Mouse (Mus musculus) mouse trophoblast stem cell (cell line): ENCODE results near the gene Tfap2a.

Experiments used
- in situ Hi-C, 2 experiments: fragments of 300-500 bp; cut with MseI, MboI; formaldehyde crosslinking; loops; 2 replicates in 1 of 2; 3 replicates in 1 of 2; pipeline ENCODE4 v1.15.1; 2025

Gene Tfap2a

DNA sequence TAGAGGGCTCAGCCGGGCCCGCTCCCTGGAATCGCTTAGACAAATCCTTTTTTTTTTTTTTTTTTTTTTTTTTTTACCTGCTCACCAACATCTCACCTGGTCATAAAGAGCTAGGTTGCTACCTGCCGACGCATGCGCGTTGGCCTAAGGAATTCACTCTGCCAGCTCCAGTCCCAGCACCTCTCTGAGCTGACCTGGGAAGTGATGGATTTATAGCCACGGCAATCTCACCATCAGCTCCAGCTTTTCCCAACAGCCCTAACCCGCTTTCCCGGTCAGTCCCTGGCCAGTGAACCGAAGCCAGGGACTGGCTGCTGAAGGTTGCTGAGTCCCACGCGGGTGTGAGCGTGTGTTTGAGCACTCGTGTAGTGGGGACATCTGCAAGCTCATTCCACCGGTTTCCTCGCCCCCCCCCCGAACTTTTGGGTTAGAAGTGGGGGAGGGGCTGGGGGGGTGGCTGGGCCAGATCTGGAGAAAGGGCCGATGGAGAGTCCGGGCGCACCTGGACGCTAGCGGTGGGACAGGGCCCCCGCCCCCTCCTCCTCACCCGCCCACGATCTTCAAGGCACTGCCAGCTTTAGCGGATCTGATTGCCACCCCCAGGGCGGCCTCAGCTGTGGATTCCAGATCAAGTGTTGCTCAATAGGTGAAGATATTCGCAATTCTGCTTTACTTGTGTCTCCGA, at the start of gene Tfap2a:
Gene Tfap2a (minus strand): TSS at position 181 of the 685 bp plus-strand sequence.
- in situ Hi-C loops: loop anchor here in 1 of 2 experiments (25.0 kb wide), 1 partner anchor 826 kb away; no protein-coding TSS in a partner anchor

DNA sequence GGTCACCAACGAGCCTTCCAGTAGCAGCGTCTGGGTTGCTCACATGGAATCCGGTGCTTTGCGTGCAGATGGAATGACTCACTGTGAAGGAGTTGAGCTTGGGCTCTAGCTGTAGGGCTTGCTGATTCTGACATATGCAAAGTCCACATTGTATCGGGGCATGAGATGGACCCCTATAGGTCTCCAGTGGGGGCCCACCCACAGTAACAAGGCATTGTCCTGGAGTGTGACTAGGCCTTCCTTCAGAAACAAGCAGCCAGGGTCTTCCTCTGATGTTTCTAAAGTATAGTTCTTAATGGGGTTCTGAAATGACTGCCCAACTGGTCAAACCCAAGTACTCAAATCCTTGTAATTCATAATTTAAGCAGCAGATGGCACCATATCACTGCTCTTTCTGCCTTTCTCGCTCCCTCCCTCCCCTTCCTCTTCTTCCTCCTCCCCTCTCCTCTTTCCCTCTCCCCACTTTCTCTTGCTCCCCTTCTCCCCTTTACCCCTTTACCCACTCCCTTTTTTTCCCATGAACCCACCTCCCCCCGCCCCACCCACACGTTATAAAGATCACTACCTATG, 46.1 kb upstream of the Tfap2a start:
- in situ Hi-C loops: no loop called here

DNA sequence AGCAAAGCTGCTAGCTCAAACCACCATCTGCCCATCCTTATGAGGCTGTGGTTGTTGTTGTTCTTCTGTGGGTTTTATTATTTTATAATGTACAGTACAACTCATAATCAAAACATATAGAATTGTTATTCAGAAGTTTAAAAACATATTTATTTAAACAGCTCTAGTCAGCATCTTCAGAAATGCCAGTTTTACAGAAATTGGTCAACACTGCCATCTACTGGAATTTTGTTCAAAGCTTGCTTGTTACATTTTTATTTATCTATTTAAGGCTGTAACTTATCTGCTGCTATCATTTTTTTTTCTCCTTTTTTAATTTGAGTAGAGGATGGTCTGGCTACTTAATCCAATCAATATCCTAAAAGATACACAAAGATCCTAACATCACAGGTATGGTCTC, 19.8 kb upstream of the Tfap2a start:
- in situ Hi-C loops: loop anchor here (25.0 kb wide), 2 partner anchors 1321 to 1771 kb away; no protein-coding TSS in a partner anchor

DNA sequence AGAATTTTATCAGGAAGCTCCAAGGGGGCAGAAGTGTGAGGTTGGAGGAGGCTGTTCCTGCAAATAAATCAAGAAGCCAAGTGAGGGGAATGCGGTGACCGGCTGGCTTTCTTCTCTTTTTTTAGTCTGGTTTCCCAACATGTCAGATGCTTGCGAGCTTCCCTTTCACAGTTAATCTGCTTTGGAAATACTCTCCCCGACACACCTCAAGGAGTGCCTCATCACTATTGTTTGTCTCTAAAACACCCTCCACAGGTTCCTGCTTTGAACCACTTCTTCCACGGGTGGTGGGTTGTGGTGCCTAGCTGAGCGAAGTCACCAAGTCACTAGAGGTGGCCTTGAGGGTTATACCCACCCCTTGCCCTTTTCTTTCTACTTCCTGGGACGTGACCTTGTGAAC, 18.2 kb upstream of the Tfap2a start:
- in situ Hi-C loops: loop anchor here (25.0 kb wide), 2 partner anchors 1319 to 1769 kb away; no protein-coding TSS in a partner anchor

DNA sequence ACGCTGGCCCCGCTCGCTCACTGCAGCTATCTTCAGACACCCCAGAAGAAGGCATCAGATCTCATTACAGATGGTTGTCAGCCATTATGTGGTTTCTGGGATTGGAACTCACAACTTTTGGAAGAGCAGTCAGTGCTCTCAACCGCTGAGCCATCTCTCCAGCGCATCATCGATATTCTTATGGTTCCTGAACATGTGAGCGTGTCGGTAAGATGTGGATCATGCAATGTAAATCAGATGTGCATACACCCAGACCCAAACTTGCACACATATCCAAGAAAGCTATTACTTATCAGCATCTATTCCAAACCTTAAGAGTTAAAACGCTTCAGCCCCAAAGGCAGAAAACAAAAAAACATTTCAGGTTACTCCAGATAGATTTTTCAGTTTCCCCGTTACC, 15.9 kb upstream of the Tfap2a start:
- in situ Hi-C loops: loop anchor here (25.0 kb wide), 2 partner anchors 1317 to 1767 kb away; no protein-coding TSS in a partner anchor

DNA sequence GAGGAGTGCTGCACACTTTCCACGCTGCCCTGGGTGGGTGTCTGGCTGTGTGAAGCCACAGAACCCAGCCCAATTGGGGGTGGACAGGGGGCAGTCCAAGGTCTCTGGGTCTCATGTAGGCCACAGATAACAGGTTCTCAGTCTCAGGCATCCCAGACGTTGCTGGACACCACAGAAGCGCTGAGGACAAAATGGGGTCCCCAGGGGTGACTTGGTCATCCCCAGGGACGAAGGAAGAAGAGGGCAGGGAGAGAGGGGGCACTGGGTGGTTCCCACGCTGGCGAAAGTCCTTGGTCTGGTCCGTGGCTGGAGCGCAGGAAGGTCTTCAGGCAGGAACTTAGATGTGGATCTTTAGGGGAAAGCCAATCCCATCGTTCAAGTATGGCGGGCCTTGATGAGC, 13.7 kb upstream of the Tfap2a start:
- in situ Hi-C loops: loop anchor here (25.0 kb wide), 2 partner anchors 1315 to 1765 kb away; no protein-coding TSS in a partner anchor

DNA sequence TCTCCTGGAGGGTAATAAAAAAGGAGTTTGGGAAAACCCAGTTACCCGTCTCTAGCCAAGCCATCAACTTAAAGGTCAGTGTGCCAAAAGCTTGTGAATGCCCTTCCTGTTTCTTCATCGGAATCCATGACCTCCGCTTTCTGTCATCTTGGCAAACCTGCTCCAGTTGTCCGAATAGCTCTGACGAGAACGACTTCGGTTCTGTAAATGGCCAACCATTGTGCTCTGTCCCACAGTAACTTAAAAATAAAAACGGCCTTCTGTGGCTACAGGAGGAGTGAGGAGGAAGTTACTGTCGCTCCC, 11.4 kb upstream of the Tfap2a start:
- in situ Hi-C loops: loop anchor here in 1 of 2 experiments (25.0 kb wide), 1 partner anchor 837 kb away; no protein-coding TSS in a partner anchor

DNA sequence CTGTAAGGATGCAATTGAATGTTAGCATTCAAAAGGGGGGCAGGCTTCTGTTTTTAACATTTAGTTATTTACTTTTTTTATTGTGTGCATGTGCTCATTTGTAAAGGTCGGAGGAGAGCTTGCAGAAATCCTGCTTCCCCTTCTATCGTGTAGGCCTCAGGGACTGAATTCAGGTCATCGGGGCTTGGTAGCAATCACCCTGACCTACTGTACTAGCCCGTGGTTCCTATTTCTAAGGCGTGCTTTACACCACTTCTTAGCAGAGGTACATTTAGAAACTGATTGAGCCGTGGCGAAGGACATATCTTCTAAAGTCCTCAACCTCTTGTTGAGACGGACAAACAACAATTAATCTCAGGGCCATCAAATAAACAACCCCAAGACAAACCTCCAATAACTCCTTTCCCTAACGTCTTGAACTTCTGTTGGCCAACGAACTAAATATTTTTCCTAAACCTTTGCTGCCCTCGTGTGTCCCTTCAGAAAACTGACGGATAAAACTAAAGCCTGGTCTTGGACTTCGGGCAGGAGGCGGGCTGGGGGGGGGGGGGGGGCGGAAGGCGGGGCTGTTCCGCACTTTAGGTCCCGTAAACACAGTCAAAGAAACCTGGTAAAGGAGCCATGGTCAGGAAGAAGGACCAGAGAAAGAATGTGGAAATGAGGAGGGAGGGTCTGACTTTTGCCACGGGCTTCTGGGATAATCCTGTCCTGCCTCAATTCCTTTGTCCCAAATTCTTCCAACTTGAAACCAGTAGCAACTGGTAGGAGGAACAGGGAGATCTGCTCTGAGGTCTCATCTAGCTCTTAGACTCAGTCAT, 10.8 kb upstream of the Tfap2a start:
- in situ Hi-C loops: loop anchor here in 1 of 2 experiments (25.0 kb wide), 1 partner anchor 837 kb away; no protein-coding TSS in a partner anchor

DNA sequence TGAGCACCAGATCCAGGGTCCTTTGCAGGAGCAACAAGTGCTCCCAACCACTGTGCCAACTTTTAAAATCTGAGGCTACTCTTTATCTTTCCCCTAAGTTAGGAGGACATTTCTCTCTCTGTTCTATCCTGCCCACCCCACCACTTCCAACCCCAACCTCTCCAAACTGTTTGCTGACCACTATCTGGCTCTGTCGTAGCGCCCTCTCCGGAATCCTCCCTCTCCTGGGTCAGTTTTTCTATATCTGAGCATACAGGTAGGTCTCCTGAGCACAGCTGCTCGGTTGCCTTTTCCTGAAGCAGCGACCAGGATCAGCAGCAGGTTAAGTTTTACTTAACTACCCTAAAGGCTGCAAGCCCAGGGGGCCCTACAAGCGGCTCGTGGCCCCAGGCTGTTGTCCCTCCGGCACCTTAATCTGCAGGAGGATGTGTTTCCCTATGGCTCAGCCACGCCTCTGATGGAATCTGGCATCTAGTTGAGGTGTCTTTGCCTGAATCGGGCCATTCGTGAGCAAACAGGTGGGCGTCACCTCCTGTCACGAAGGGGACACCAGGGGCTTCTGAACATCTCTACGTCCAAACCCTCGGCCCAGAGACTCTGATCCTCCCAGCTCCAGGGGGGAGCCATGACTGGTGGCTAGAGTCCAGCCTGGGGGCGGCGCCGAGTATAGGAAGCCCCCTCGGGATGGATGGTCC, 6.1 kb upstream of the Tfap2a start:
- in situ Hi-C loops: loop anchor here in 1 of 2 experiments (25.0 kb wide), 1 partner anchor 832 kb away; no protein-coding TSS in a partner anchor

DNA sequence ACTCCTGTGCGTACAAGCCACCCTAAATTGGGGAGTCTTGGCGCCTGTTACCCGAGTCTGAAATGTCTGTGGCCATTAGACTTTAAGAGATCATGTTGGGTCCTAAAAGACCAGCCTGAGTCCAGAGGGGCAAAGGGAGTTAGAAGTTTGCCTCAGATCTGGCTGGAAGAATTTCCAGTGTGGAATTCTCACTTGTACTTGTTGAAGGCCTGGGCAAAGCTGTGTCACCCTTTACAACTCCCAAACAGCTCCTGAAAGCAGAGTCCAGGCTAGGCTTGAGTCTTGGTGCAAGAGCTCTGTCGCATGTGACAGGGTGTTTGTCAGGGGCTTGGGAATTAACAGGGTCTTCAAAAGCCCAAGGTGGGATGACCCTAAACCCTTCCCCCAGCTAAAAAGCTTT, 5.0 kb upstream of the Tfap2a start:
- in situ Hi-C loops: loop anchor here in 1 of 2 experiments (25.0 kb wide), 1 partner anchor 831 kb away; no protein-coding TSS in a partner anchor

DNA sequence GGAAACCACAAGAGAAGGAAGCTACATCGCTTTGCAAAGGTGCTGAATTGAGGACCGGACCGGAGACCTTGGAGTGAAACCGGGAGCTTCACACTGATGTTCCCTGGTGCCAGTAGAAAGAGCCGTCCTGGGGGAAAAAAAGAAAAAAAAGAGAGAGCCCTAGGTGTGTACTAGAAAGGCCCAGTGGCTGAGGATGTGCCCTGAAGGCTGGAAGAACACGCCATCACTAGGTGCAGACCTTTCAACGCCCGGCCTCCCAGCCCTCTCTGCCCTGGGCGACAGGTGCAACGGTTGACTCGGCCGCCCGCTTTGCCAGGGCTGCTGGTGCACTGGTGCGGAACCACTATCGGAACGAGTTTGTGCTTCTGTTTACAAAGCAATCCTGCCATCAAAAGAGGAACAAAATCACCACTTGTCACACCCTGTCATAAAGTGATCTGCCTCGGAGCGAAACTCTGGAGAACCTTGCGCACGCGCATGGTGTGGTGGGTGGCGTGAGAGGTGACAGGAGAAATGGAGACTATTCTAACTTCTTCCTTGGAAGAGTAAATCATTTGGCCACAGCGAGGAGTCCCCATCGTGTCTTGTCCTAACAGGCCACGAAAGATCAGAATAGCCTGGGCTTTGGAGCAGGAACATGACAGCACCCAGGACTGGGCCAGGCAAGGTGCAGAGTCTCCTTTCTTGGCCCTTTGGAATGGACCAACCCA, 3.8 kb upstream of the Tfap2a start:
- in situ Hi-C loops: loop anchor here in 1 of 2 experiments (25.0 kb wide), 1 partner anchor 830 kb away; no protein-coding TSS in a partner anchor

DNA sequence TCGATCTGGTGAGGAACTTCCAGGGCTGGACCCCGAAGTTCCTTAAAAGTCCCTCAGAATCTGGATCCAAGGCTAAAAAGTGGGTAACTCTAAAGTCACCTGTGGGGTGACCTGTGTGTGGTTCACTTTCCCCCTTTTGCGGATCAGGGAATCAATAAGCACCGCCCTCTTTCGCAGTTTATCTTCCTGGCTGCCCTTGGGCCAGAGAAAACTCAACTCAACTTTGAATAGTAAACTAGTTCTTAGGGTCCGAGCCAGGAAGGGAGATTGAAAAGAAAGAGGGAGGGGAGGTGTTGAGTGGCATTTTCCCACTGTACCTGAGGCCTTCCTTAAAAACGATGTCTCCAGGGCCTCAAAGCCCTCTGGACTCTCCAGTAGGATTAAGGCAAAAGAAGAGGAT, 3.3 kb upstream of the Tfap2a start:
- in situ Hi-C loops: loop anchor here in 1 of 2 experiments (25.0 kb wide), 1 partner anchor 829 kb away; no protein-coding TSS in a partner anchor

DNA sequence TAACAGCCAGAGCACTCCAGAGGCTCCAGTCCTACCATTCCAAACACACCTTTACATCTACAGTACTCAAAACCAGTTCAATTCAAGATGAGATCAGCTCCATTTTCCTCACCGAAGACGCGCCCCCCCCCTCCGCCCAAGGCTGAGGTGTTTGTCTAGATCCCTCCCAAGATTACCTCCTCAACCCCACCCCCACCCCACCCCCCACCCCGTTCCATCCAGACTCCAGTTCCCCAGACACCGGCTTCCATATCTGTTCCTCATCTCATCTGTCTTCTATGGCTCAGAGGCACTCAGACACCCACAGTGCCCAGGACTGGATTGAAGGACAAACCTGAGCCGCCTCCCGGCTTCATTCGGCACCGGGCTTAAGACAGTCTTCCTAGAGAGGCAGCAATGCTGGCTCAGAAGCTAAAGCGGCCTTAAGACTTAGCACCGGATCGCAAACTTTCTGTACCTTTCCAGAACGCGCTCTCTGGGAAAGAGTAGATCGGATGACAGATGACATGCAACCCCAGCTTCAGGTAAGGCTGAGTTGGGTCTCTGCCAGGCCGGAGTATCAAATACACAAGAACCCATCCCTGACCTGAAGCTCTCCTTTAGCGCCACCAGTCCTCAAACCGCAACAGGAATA, 2.7 kb upstream of the Tfap2a start:
- in situ Hi-C loops: loop anchor here in 1 of 2 experiments (25.0 kb wide), 1 partner anchor 829 kb away; no protein-coding TSS in a partner anchor

DNA sequence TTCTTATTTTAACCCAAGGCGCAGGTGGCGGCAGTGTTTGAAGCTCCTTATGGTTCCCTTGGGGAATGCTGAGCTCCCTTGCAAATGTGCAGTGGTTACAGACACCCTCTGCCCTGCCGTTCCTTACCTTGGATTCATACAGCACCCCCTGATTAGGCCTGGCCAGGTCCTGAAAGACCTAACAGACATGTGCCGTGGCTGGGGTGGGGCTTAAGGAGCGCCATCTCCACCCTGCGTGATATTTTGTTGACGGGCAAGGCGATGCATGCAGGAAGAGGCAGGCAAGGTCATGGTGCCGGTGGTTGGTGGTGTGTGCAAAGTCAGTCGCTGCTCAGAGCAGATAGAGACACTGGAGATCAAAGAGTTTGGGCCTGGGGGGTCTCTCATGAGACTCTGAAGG, 1.7 kb upstream of the Tfap2a start:
- in situ Hi-C loops: loop anchor here in 1 of 2 experiments (25.0 kb wide), 1 partner anchor 828 kb away; no protein-coding TSS in a partner anchor

DNA sequence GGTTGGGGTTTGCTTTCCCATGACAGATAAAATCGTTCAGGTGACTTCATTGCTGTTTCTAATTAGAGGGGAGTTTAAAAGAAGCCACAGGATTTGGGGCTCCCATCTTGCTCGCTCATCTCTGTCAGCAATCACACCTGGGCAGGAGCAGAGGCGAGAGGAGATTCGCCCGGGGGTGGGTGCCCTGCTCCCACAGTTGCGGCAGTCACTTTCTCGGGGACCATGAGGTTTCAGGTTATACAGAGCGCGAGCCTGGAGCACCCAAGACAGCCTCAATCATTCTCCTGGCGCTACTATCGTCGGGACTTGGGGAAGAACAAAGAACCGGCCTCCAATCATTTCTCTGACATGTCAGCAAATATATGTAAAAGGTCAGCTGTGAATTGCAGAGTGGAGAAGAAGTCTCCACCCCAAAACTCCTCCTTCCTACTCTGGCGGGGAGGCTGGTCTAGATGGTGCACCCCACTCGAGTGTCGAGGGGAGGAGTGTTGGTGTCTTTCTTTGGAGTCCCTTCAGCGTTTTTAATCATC, 1.0 kb upstream of the Tfap2a start:
- in situ Hi-C loops: loop anchor here in 1 of 2 experiments (25.0 kb wide), 1 partner anchor 827 kb away; no protein-coding TSS in a partner anchor

DNA sequence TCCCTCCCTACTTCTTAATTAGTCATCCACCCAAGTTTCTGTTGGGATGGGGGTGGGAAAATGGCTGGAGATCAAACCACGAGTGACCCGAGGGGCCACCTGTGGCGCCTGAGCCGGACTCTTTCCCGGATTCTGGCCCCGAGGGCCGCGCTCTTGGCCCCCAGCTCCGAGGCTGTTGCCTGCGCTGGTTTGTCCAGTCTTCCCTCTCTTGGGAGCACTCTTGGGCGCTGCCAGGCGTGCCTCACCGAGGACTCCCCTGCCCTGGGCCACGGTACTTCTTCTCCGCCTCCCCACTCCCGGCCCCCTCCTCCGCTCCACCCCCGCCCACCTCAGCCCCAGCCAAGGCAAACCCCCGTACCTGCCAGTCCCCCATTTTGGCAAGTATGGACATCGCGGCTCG, 415 bp downstream of the Tfap2a start:
- in situ Hi-C loops: loop anchor here in 1 of 2 experiments (25.0 kb wide), 1 partner anchor 825 kb away; no protein-coding TSS in a partner anchor

DNA sequence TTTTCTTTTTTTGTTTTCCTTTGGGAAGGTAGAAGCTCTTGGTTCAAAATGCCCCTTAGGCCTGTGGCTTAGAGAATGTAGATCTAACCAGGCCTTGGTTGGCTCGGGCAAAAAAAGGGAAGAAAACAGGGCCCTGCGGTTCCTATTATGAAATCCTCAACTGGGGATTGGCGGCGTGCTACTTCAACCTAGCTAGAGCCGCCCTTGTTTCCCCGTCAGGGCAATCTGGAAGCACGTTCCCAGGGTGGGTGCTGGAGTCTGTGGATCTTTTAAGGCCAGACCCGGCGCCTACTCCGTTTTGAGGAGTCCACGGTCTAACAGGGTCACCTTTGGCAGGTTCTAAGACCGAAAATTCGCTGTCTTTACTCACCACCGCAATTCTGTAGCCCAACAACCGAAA, 1.1 kb downstream of the Tfap2a start:
- in situ Hi-C loops: loop anchor here in 1 of 2 experiments (25.0 kb wide), 1 partner anchor 825 kb away; no protein-coding TSS in a partner anchor

DNA sequence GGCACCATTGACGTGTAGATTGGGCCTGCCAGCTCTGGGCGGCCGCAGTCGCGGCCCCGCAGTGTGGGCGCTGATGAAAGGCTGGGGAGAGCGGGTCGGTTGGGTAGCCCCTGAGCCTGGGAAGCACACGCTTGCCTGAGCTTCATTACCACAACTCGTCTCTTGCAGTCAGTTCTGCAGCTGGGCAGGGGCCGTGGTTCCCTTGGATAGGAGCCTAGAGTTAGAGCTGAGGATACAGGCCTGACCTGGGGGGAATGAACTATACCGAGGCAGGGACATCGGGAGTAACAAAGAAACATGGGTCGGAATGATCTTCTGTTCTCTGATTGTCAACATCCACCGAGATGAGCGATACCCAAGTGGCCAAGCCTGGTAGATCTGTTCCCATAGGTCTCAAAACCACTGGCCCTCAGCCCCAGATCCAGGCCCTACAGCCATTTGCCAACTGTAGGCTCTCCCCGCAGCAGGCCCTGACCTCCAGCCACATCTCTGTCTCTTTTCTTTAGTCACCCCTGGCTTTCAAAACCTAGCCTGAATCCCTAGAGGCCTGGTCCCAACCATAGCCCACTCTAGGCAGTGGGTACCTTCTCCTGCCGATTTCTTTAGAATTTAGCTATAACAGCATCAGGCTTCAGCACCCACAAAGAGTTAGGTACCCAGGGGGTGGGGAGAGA, 1.9 kb downstream of the Tfap2a start:
- in situ Hi-C loops: loop anchor here in 1 of 2 experiments (25.0 kb wide), 1 partner anchor 824 kb away; no protein-coding TSS in a partner anchor
